Comparison of ENCODE assay signal across 25 mouse cellular contexts in the genomic region with DNA sequence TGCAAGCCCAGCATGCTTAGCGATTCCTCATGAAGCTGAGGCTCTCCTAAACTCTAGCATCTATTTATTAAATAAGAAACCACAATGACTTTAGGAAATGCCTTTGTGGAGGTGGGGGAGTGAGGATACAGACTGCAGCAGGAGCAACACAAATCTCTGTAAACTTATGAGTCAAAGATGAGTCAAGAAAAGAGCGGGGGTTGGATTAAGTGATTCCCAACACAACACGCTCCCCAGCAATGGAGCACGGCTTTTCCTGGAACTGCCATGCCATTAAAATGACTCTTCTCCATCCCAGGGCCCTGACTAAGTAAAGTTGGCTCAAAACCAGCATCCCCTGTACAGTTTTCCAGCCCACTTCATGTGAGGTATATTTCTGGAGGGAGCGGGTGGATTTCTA. TPM values are rescaled to one million over a fixed set of nuclear protein-coding genes. Genes with fewer than 3 reads are reported as not detected.
DNase-seq lines count a peak whose midpoint lies in the region; ATAC-seq and TF ChIP-seq lines count a peak whose summit lies in the region.
"Had no signal": no experiment of that assay in that cellular context is flagged by ENCODE, and none has a peak within 500 bp of the region (broad histone marks: within the 10 kb centered on the region; RNA-seq: fewer than 3 reads in every experiment).

No protein-coding gene starts in this region.

- POLR2A ChIA-PET in Patski (lab: Charles Lee), result no interaction called here

- 83% methylated on average over 5 of the region's 5 CpGs for WGBS in lung, embryonic 16.5 days
- WGBS in lung, adult 2 months, result 57% methylated on average over 5 of the region's 5 CpGs
- 59% methylated on average over 5 of the region's 5 CpGs for WGBS in olfactory bulb, adult 2 months

- ATAC-seq in frontal cortex, adult (ENCODE audit: low TSS enrichment), result peak; percentile 42; the same call in 1 of the 2 replicates
- ATAC-seq in lung, embryonic 16.5 days (ENCODE audit: low read depth), result no peak
- peak; percentile 82 for ATAC-seq in Patski
- ATAC-seq: hindbrain, postnatal 0 days; intestine, embryonic 16.5 days; midbrain, embryonic 16.5 days had no signal

- CTCF ChIA-PET in Patski (lab: Charles Lee), result interaction anchor here (1.2 kb wide), 1 partner anchor 14 kb away, joined by 4 read pairs; no protein-coding TSS in a partner anchor

- H3K4me1 ChIP-seq in lung, embryonic 16.5 days (replicated peaks; ENCODE audit: control insufficient read depth, insufficient read depth, low read length), result peaks cover 22% of the 10 kb centered on the region
- H3K4me1 ChIP-seq in lung, adult 2 months (ENCODE audit: control insufficient read depth, insufficient read depth, low read length), result peaks cover 30% of the 10 kb centered on the region
- peaks cover 14% of the 10 kb centered on the region for H3K4me1 ChIP-seq in olfactory bulb, adult 2 months (ENCODE audit: control insufficient read depth, insufficient read depth, low read length)
- H3K4me1 ChIP-seq: forebrain, embryonic 12.5 days; limb, embryonic 10.5 days; liver, embryonic 15.5 days had no signal

- TF ChIP-seq POLR2A in lung, adult 2 months (IDR thresholded peaks at IDR 0.05; ENCODE audit: borderline replicate concordance, extremely low read depth, low read depth, low read length), result no peak
- no peak for TF ChIP-seq POLR2A in olfactory bulb, adult 2 months (IDR thresholded peaks at IDR 0.05; ENCODE audit: insufficient read depth, low read depth, low read length)

- no peak for TF ChIP-seq CTCF in lung, adult 2 months (IDR thresholded peaks at IDR 0.05; ENCODE audit: insufficient read depth, low read length)
- no peak for TF ChIP-seq CTCF in Patski (IDR thresholded peaks at IDR 0.05)
- TF ChIP-seq CTCF in olfactory bulb, adult 2 months (IDR thresholded peaks at IDR 0.05; ENCODE audit: insufficient read depth, low read depth, low read length), result no peak

- no peak for DNase-seq in frontal cortex, postnatal 10 days (ENCODE audit: low spot score in 2 of 2)
- DNase-seq in lung, adult 2 months, result no peak
- DNase-seq in Patski (ENCODE audit: low read depth, low spot score), result peak; percentile 95
- no peak for DNase-seq in right cerebral cortex, postnatal 4 days
- DNase-seq in cerebellum, adult 8-10 months, result no peak
- DNase-seq: cerebellum, adult 11-12 months; cerebellum, postnatal 14 days; gastrocnemius, postnatal 14 days; heart, adult 11 months; kidney, adult 9 months; kidney, postnatal 14 days; liver; lung, postnatal 36 days; right cerebral cortex, adult 18-20 months had no signal

- in situ Hi-C loops in Patski (cut with MboI; ENCODE audit: low pct_unique_long_range_greater_than_20kb), result loop anchor here (5.0 to 25.0 kb wide), 2 partner anchors 71 to 166 kb away; a partner anchor contains a TSS

- H3K27me3 ChIP-seq in lung, embryonic 16.5 days (ENCODE audit: control insufficient read depth, insufficient read depth, low read depth, low read length), result no peaks in the 10 kb centered on the region
- H3K27me3 ChIP-seq in Patski, result no peaks in the 10 kb centered on the region
- H3K27me3 ChIP-seq: CH12.LX; forebrain, embryonic 12.5 days; liver, embryonic 15.5 days had no signal

- H3K9ac ChIP-seq in lung, embryonic 16.5 days (ENCODE audit: low read length), result no peak overlapping the region
- H3K9ac ChIP-seq: forebrain, embryonic 12.5 days; liver, embryonic 15.5 days had no signal

- no peak overlapping the region for H3K4me3 ChIP-seq in lung, embryonic 16.5 days (ENCODE audit: low read length)
- H3K4me3 ChIP-seq in lung, adult 2 months (replicated peaks; ENCODE audit: extremely low read depth, low read depth, low read length), result no peak overlapping the region
- no peak overlapping the region for H3K4me3 ChIP-seq in olfactory bulb, adult 2 months (ENCODE audit: insufficient read depth, low read depth, low read length)
- H3K4me3 ChIP-seq: forebrain, embryonic 12.5 days; limb, embryonic 10.5 days; liver, embryonic 15.5 days had no signal

- H3K4me2 ChIP-seq in lung, embryonic 16.5 days (ENCODE audit: low read depth, low read length), result no peak overlapping the region
- H3K4me2 ChIP-seq: forebrain, embryonic 12.5 days; liver, embryonic 15.5 days had no signal

- peaks cover 13% of the 10 kb centered on the region for H3K36me3 ChIP-seq in lung, embryonic 16.5 days (ENCODE audit: control insufficient read depth, insufficient read depth, low read length)
- H3K36me3 ChIP-seq: G1E had no signal

- peak overlapping the region; percentile 37 for H3K27ac ChIP-seq in lung, embryonic 16.5 days (ENCODE audit: low read length)
- peak overlapping the region; percentile 29 for H3K27ac ChIP-seq in olfactory bulb, adult 2 months (ENCODE audit: insufficient read depth, low read depth, low read length)
- H3K27ac ChIP-seq: forebrain, embryonic 12.5 days; hindbrain, postnatal 0 days; limb, embryonic 10.5 days; liver, embryonic 15.5 days had no signal

- H3K9me3 ChIP-seq in lung, embryonic 16.5 days (ENCODE audit: control insufficient read depth, low read length), result no peaks in the 10 kb centered on the region
- H3K9me3 ChIP-seq: forebrain, embryonic 12.5 days; G1E; limb, embryonic 10.5 days; liver, embryonic 15.5 days had no signal

RNA-seq across cellular contexts. Expression of a gene that starts 27.8 kb away (rescaled TPM):
- polyA plus RNA-seq in lung, embryonic 16.5 days (2015; fragmentation: Nextera tagmentation; extraction: Ambion mirVana), result 126 and 134 TPM in 2 replicates
- 208 and 282 TPM in 2 replicates for polyA plus RNA-seq in lung, adult 2 months (2012; rRNA removed)
- polyA plus RNA-seq in Patski (2021), result 478 TPM
- polyA plus RNA-seq in olfactory bulb, adult 2 months (2012; ENCODE audit: insufficient read depth, insufficient read length, low replicate concordance, missing spikeins), result 653 TPM in 1 of 2 replicates, not detected in the other

RNA-seq across cellular contexts. Expression of a gene that starts 38.8 kb away (rescaled TPM):
- polyA plus RNA-seq in lung, embryonic 16.5 days (2015; fragmentation: Nextera tagmentation; extraction: Ambion mirVana), result 0.03 and 0.13 TPM in 2 replicates
- 0.08 and 0.09 TPM in 2 replicates for polyA plus RNA-seq in lung, adult 2 months (2012; rRNA removed)
- polyA plus RNA-seq in Patski (2021), result 0.32 TPM
- polyA plus RNA-seq in olfactory bulb, adult 2 months (2012; ENCODE audit: insufficient read depth, insufficient read length, low replicate concordance, missing spikeins), result not detected in 2 replicates
- polyA plus RNA-seq: liver, embryonic 15.5 days had no signal
